Mouse (Mus musculus) kidney, adult 2 months (tissue): Measurements from ENCODE around the gene Ppp4r1. TPM values are rescaled to one million over a fixed set of nuclear protein-coding genes. Genes with fewer than 3 reads are reported as not detected.

ENCODE experiments used
- DNase-seq: peaks from one replicate; pipeline ENCODE4 v3.0.0; 2021
- H3K27ac ChIP-seq: fragments of 200-500 bp; 2 replicates; pipeline ENCODE4 v1.5.1; 2012; ENCODE audit warnings: low read depth, low read length, control low read depth, inconsistent platforms; ENCODE audit not compliant: insufficient read depth
- H3K27me3 ChIP-seq: fragments of 200-500 bp; replicated peaks from 2 replicates; pipeline ENCODE4 v1.6.1; 2012; ENCODE audit warnings: mild to moderate bottlenecking, moderate library complexity, low read length, inconsistent platforms; ENCODE audit not compliant: control insufficient read depth, insufficient read depth
- H3K36me3 ChIP-seq: fragments of 200-500 bp; 2 replicates; pipeline ENCODE4 v1.6.1; 2012; ENCODE audit warnings: mild to moderate bottlenecking, moderate library complexity, low read length, inconsistent platforms; ENCODE audit not compliant: control insufficient read depth, insufficient read depth
- H3K4me1 ChIP-seq: fragments of 200-500 bp; 2 replicates; pipeline ENCODE4 v1.6.1; 2011; ENCODE audit warnings: low read length; ENCODE audit not compliant: control insufficient read depth, insufficient read depth
- H3K4me3 ChIP-seq: fragments of 200-500 bp; 2 replicates; pipeline ENCODE4 v1.5.1; 2011; ENCODE audit warnings: mild to moderate bottlenecking, low read depth, low read length, control low read depth; ENCODE audit not compliant: insufficient read depth
- CTCF ChIP-seq: fragments of 200-500 bp; conservative IDR thresholded peaks from 2 replicates; pipeline ENCODE4 v1.5.1; 2011; ENCODE audit warnings: low read depth, mild to moderate bottlenecking, control low read depth, low read length, moderate library complexity, mixed read lengths; ENCODE audit not compliant: insufficient read depth, insufficient read length
- POLR2A ChIP-seq: fragments of 200-500 bp; IDR thresholded peaks from one replicate; pipeline ENCODE4 v1.6.1; 2011; ENCODE audit warnings: low read depth, low read length, control low read depth
- WGBS: fragments of 180-500 bp; shearing (Covaris S2); methylation state at CpG from one replicate; pipeline ENCODE4 v1.1.7; 2018; 5-methylcytosine and 5-hydroxymethylcytosine counted together
- polyA plus RNA-seq: library from polyadenylated mRNA; depleted of rRNA; stranded (reverse); fragments of >200 nt; gene quantifications from 2 replicates; pipeline ENCODE4 v1.2.3, GENCODE M21; 2012

The Ppp4r1 gene
- polyA plus RNA-seq, 1 experiment, result 34.3 TPM

GRCm38 (mm10) chr17:65791161-65791560 is 8.8 kb downstream of the Ppp4r1 start:
- TF ChIP-seq POLR2A, result no peak
- no peak for TF ChIP-seq CTCF
- no peak overlapping the region for H3K27ac ChIP-seq
- peaks cover 2% of the 10 kb centered on the region; the same call in 1 of the 2 replicates for H3K4me1 ChIP-seq
- 66% methylated on average over 2 of the region's 2 CpGs for WGBS
- no peak for DNase-seq
- no peaks in the 10 kb centered on the region for H3K36me3 ChIP-seq
- H3K4me3 ChIP-seq, result no peak overlapping the region
- H3K27me3 ChIP-seq, result no peaks in the 10 kb centered on the region

- Histone ChIP-seq H3K4me1 (peaks cover 5% of the 10 kb centered on the region; the same call in 1 of the 2 replicates), H3K4me3 (no peak overlapping the region), H3K27ac (no peak overlapping the region), H3K27me3 (no peaks in the 10 kb centered on the region), H3K36me3 (no peaks in the 10 kb centered on the region)
- TF ChIP-seq POLR2A (no peak), CTCF (no peak)
- WGBS, result 87% methylated on average over 12 of the region's 12 CpGs
- peak; percentile 73 for DNase-seq
These were observed 11.0 kb downstream of the Ppp4r1 start for GRCm38 (mm10) chr17:65793307-65793930.

- TF ChIP-seq CTCF (no peak), POLR2A (no peak)
- no peak overlapping the region for H3K27ac ChIP-seq
- WGBS, result 73% methylated on average over 13 of the region's 13 CpGs
- H3K4me1 ChIP-seq, result peaks cover 2% of the 10 kb centered on the region; the same call in 1 of the 2 replicates
- no peaks in the 10 kb centered on the region for H3K27me3 ChIP-seq
- no peaks in the 10 kb centered on the region for H3K36me3 ChIP-seq
- DNase-seq, result no peak
- no peak overlapping the region for H3K4me3 ChIP-seq
These were observed 11.9 kb downstream of the Ppp4r1 start for GRCm38 (mm10) chr17:65794096-65794850.

- DNase-seq, result no peak
- H3K27me3 ChIP-seq, result no peaks in the 10 kb centered on the region
- H3K4me1 ChIP-seq, result peaks cover 5% of the 10 kb centered on the region; the same call in 1 of the 2 replicates
- H3K36me3 ChIP-seq, result no peaks in the 10 kb centered on the region
- H3K27ac ChIP-seq, result no peak overlapping the region
- no peak for TF ChIP-seq CTCF
- TF ChIP-seq POLR2A, result no peak
- no peak overlapping the region for H3K4me3 ChIP-seq
- WGBS, result 89% methylated on average over 7 of the region's 7 CpGs
These were observed 13.7 kb downstream of the Ppp4r1 start for GRCm38 (mm10) chr17:65796056-65796455.

- TF ChIP-seq POLR2A, result no peak
- TF ChIP-seq CTCF, result no peak
- no peak for DNase-seq
- Histone ChIP-seq H3K4me3 (no peak overlapping the region), H3K4me1 (peaks cover 5% of the 10 kb centered on the region; the same call in 1 of the 2 replicates), H3K27ac (no peak overlapping the region), H3K36me3 (no peaks in the 10 kb centered on the region), H3K27me3 (no peaks in the 10 kb centered on the region)
- WGBS, result 45% methylated on average over 4 of the region's 4 CpGs
These were observed 16.1 kb downstream of the Ppp4r1 start for GRCm38 (mm10) chr17:65798446-65798845.

GRCm38 (mm10) chr17:65799353-65799752 is 17.0 kb downstream of the Ppp4r1 start:
- H3K36me3 ChIP-seq, result no peaks in the 10 kb centered on the region
- WGBS, result 85% methylated on average over 1 of the region's 1 CpGs
- no peak for DNase-seq
- H3K27ac ChIP-seq, result no peak overlapping the region
- no peaks in the 10 kb centered on the region for H3K27me3 ChIP-seq
- peaks cover 5% of the 10 kb centered on the region; the same call in 1 of the 2 replicates for H3K4me1 ChIP-seq
- TF ChIP-seq CTCF (no peak), POLR2A (no peak)
- no peak overlapping the region for H3K4me3 ChIP-seq

GRCm38 (mm10) chr17:65800451-65800850 is 18.1 kb downstream of the Ppp4r1 start:
- Histone ChIP-seq H3K27me3 (no peaks in the 10 kb centered on the region), H3K4me1 (peaks cover 5% of the 10 kb centered on the region; the same call in 1 of the 2 replicates), H3K4me3 (no peak overlapping the region), H3K27ac (no peak overlapping the region), H3K36me3 (no peaks in the 10 kb centered on the region)
- WGBS, result 86% methylated on average over 6 of the region's 6 CpGs
- no peak for DNase-seq
- TF ChIP-seq POLR2A (no peak), CTCF (no peak)
